Mouse (Mus musculus) intestine, embryonic 15.5 days (tissue): ENCODE results near the gene Atp1b4. TPM values are rescaled to one million over a fixed set of nuclear protein-coding genes. Genes with fewer than 3 reads are reported as not detected.
"Not testable (repeated sequence)": the region's sequence is repeated elsewhere in the genome, so short reads cannot be mapped to it uniquely, and the experiment has no call there.

Experiments
- ATAC-seq: fragments of 200-750 bp; cut with Nextera tagmentation; 2 replicates; pipeline ENCODE4 v1.8.0; 2017; ENCODE audit warnings: moderate TSS enrichment, moderate library complexity
- H3K27ac ChIP-seq: fragments of 300-500 bp; sonication (generic); 2 replicates; pipeline ENCODE4 v1.5.1; 2015; ENCODE audit warnings: mild to moderate bottlenecking, inconsistent platforms
- H3K27me3 ChIP-seq: fragments of 300-500 bp; sonication (generic); replicated peaks from 2 replicates; pipeline ENCODE4 v1.6.1; 2015; ENCODE audit warnings: inconsistent platforms
- H3K36me3 ChIP-seq: fragments of 300-500 bp; sonication (generic); 2 replicates; pipeline ENCODE4 v1.6.1; 2015; ENCODE audit warnings: inconsistent platforms
- H3K4me1 ChIP-seq: fragments of 300-500 bp; sonication (generic); replicated peaks from 2 replicates; pipeline ENCODE4 v1.6.1; 2015; ENCODE audit warnings: inconsistent platforms
- H3K4me2 ChIP-seq: fragments of 300-500 bp; sonication (generic); replicated peaks from 2 replicates; pipeline ENCODE4 v1.6.1; 2015; ENCODE audit warnings: mild to moderate bottlenecking, inconsistent platforms
- H3K4me3 ChIP-seq: fragments of 300-500 bp; sonication (generic); replicated peaks from 2 replicates; pipeline ENCODE4 v1.5.1; 2015; ENCODE audit warnings: inconsistent platforms
- H3K9ac ChIP-seq: fragments of 300-500 bp; sonication (generic); 2 replicates; pipeline ENCODE4 v1.6.1; 2015; ENCODE audit warnings: inconsistent platforms
- H3K9me3 ChIP-seq: fragments of 300-500 bp; sonication (generic); 2 replicates; pipeline ENCODE4 v1.6.1; 2016; ENCODE audit warnings: inconsistent platforms
- WGBS: fragments of 180-500 bp; shearing (Covaris S2); methylation state at CpG from one replicate; pipeline ENCODE4 v1.1.7; 2015; 5-methylcytosine and 5-hydroxymethylcytosine counted together
- polyA plus RNA-seq: library from polyadenylated mRNA; unstranded; fragments of >200 nt; fragmentation: Nextera tagmentation; extraction: Ambion mirVana; gene quantifications from 2 replicates; pipeline ENCODE4 v1.2.1, GENCODE M21; 2015

Atp1b4 gene
- 0.25 TPM in 1 of 2 replicates, not detected in the other for polyA plus RNA-seq

GRCm38 (mm10) chrX:38315884-38316283 lies at the start of gene Atp1b4:
Atp1b4 (plus strand) TSS chrX:38316184.
- Histone ChIP-seq H3K9ac (no peak within 1 kb of the TSS), H3K27ac (no peak within 1 kb of the TSS), H3K36me3 (no peaks in the 10 kb centered on the region), H3K9me3 (no peaks in the 10 kb centered on the region), H3K4me2 (no peak within 1 kb of the TSS), H3K27me3 (no peaks in the 10 kb centered on the region), H3K4me3 (no peak within 1 kb of the TSS), H3K4me1 (no peaks in the 10 kb centered on the region)
- ATAC-seq, result no peak
- 89% methylated on average over 8 of the region's 8 CpGs for WGBS

GRCm38 (mm10) chrX:38308597-38308996 lies 7.4 kb upstream of the Atp1b4 start:
- H3K4me2 ChIP-seq, result no peak overlapping the region
- no peak overlapping the region for H3K4me3 ChIP-seq
- no peaks in the 10 kb centered on the region for H3K36me3 ChIP-seq
- ATAC-seq, result no peak
- 68% methylated on average over 4 of the region's 4 CpGs for WGBS
- H3K27me3 ChIP-seq, result no peaks in the 10 kb centered on the region
- no peak overlapping the region for H3K9ac ChIP-seq
- no peaks in the 10 kb centered on the region for H3K4me1 ChIP-seq
- H3K27ac ChIP-seq, result no peak overlapping the region
- H3K9me3 ChIP-seq, result no peaks in the 10 kb centered on the region

GRCm38 (mm10) chrX:38311054-38311453 lies 4.9 kb upstream of the Atp1b4 start:
- ATAC-seq, result no peak
- Histone ChIP-seq H3K36me3 (no peaks in the 10 kb centered on the region), H3K4me3 (no peak overlapping the region), H3K4me1 (no peaks in the 10 kb centered on the region), H3K4me2 (no peak overlapping the region), H3K27me3 (no peaks in the 10 kb centered on the region), H3K9ac (no peak overlapping the region), H3K27ac (no peak overlapping the region), H3K9me3 (no peaks in the 10 kb centered on the region)
- 78% methylated on average over 2 of the region's 2 CpGs for WGBS

GRCm38 (mm10) chrX:38312910-38313625 lies 2.9 kb upstream of the Atp1b4 start:
- no peaks in the 10 kb centered on the region for H3K36me3 ChIP-seq
- no peaks in the 10 kb centered on the region for H3K9me3 ChIP-seq
- no peak for ATAC-seq
- no peak overlapping the region for H3K27ac ChIP-seq
- WGBS, result 71% methylated on average over 9 of the region's 9 CpGs
- no peak overlapping the region for H3K4me3 ChIP-seq
- H3K9ac ChIP-seq, result no peak overlapping the region
- no peak overlapping the region for H3K4me2 ChIP-seq
- H3K27me3 ChIP-seq, result no peaks in the 10 kb centered on the region
- no peaks in the 10 kb centered on the region for H3K4me1 ChIP-seq

GRCm38 (mm10) chrX:38313626-38314210 lies 2.3 kb upstream of the Atp1b4 start:
- no peak overlapping the region for H3K27ac ChIP-seq
- H3K27me3 ChIP-seq, result no peaks in the 10 kb centered on the region
- H3K4me2 ChIP-seq, result no peak overlapping the region
- H3K9ac ChIP-seq, result no peak overlapping the region
- no peak for ATAC-seq
- H3K9me3 ChIP-seq, result no peaks in the 10 kb centered on the region
- 78% methylated on average over 6 of the region's 6 CpGs for WGBS
- no peak overlapping the region for H3K4me3 ChIP-seq
- H3K36me3 ChIP-seq, result no peaks in the 10 kb centered on the region
- no peaks in the 10 kb centered on the region for H3K4me1 ChIP-seq

- Histone ChIP-seq H3K27ac (no peak overlapping the region), H3K4me3 (no peak overlapping the region), H3K9me3 (no peaks in the 10 kb centered on the region), H3K36me3 (no peaks in the 10 kb centered on the region), H3K27me3 (no peaks in the 10 kb centered on the region), H3K4me1 (no peaks in the 10 kb centered on the region), H3K9ac (no peak overlapping the region), H3K4me2 (no peak overlapping the region)
- ATAC-seq, result no peak
- WGBS, result 78% methylated on average over 4 of the region's 4 CpGs
Measured at GRCm38 (mm10) chrX:38330695-38331406, 14.9 kb downstream of the Atp1b4 start.

GRCm38 (mm10) chrX:38334329-38335279 lies 18.6 kb downstream of the Atp1b4 start:
- H3K9me3 ChIP-seq, result no peaks in the 10 kb centered on the region
- no peak overlapping the region for H3K4me2 ChIP-seq
- no peak overlapping the region for H3K9ac ChIP-seq
- H3K27me3 ChIP-seq, result no peaks in the 10 kb centered on the region
- no peak overlapping the region for H3K27ac ChIP-seq
- no peak for ATAC-seq
- H3K4me1 ChIP-seq, result no peaks in the 10 kb centered on the region
- WGBS, result 57% methylated on average over 8 of the region's 8 CpGs
- no peaks in the 10 kb centered on the region for H3K36me3 ChIP-seq
- no peak overlapping the region for H3K4me3 ChIP-seq

GRCm38 (mm10) chrX:38362016-38362415 lies 46.0 kb downstream of the Atp1b4 start:
- Histone ChIP-seq H3K4me2 (no peak overlapping the region), H3K4me3 (no peak overlapping the region), H3K9ac (no peak overlapping the region), H3K36me3 (no peaks in the 10 kb centered on the region), H3K9me3 (no peaks in the 10 kb centered on the region), H3K4me1 (no peaks in the 10 kb centered on the region), H3K27ac (no peak overlapping the region), H3K27me3 (no peaks in the 10 kb centered on the region)
- no peak for ATAC-seq
- 76% methylated on average over 8 of the region's 8 CpGs for WGBS

GRCm38 (mm10) chrX:38364621-38365020 lies 48.6 kb downstream of the Atp1b4 start:
- H3K9ac ChIP-seq, H3K4me1 ChIP-seq, H3K27ac ChIP-seq, ATAC-seq, H3K36me3 ChIP-seq, H3K4me2 ChIP-seq, H3K27me3 ChIP-seq, H3K9me3 ChIP-seq, H3K4me3 ChIP-seq: not testable (repeated sequence)
- 84% methylated on average over 1 of the region's 1 CpGs for WGBS

GRCm38 (mm10) chrX:38373169-38373568 lies 57.2 kb downstream of the Atp1b4 start:
- not testable (repeated sequence) for H3K27me3 ChIP-seq, H3K4me2 ChIP-seq, H3K36me3 ChIP-seq, H3K9ac ChIP-seq, H3K9me3 ChIP-seq, H3K4me3 ChIP-seq, ATAC-seq, H3K4me1 ChIP-seq, H3K27ac ChIP-seq
- 73% methylated on average over 1 of the region's 1 CpGs for WGBS
